In genomic region chr5:118707501-118707900, GRCm38 (mm10) we compare ENCODE assay signal across 11 mouse cellular contexts.
DNase-seq lines count a peak whose midpoint lies in the region; ATAC-seq and TF ChIP-seq lines count a peak whose summit lies in the region.
"Had no signal": no experiment of that assay in that cellular context is flagged by ENCODE, and none has a peak within 500 bp of the region (broad histone marks: within the 10 kb centered on the region; RNA-seq: fewer than 3 reads in every experiment).

No protein-coding gene starts in this region.

- 22% methylated on average over 5 of the region's 5 CpGs for WGBS in forebrain, embryonic 15.5 days
- WGBS in forebrain, postnatal 0 days: 21% methylated on average over 5 of the region's 5 CpGs
- WGBS in kidney, adult 2 months: 52% methylated on average over 5 of the region's 5 CpGs

- H3K27ac ChIP-seq in forebrain, embryonic 15.5 days (replicated peaks): peak overlapping the region; percentile 88
- H3K27ac ChIP-seq in forebrain, postnatal 0 days (ENCODE audit: low read depth, low read length): no peak overlapping the region
- H3K27ac ChIP-seq in kidney, adult 2 months (ENCODE audit: insufficient read depth, low read depth, low read length): no peak overlapping the region
- H3K27ac ChIP-seq: embryonic facial prominence, embryonic 10.5 days; heart, adult 2 months; heart, embryonic 15.5 days had no signal

- no peak for TF ChIP-seq CTCF in forebrain, postnatal 0 days (IDR thresholded peaks at IDR 0.05; ENCODE audit: low read depth)
- no peak for TF ChIP-seq CTCF in kidney, adult 2 months (conservative IDR thresholded peaks at IDR 0.05; ENCODE audit: insufficient read depth, insufficient read length, low read depth, low read length)

- DNase-seq in forebrain, postnatal 0 days: no peak
- peak; percentile 18 for DNase-seq in kidney, adult 2 months
- DNase-seq in kidney, postnatal 36 days: no peak
- DNase-seq in Muller cell, postnatal 12 days (ENCODE audit: inconsistent ontology term): peak; percentile 83
- no peak for DNase-seq in ovary, postnatal 36 days (ENCODE audit: low spot score)
- DNase-seq in cerebellum, adult 18-20 months: no peak

- H3K27me3 ChIP-seq in forebrain, embryonic 15.5 days: no peaks in the 10 kb centered on the region
- no peaks in the 10 kb centered on the region for H3K27me3 ChIP-seq in forebrain, postnatal 0 days (ENCODE audit: insufficient read depth, low read length)
- H3K27me3 ChIP-seq in kidney, adult 2 months (replicated peaks; ENCODE audit: control insufficient read depth, insufficient read depth, low read length): no peaks in the 10 kb centered on the region
- H3K27me3 ChIP-seq: heart, embryonic 15.5 days had no signal

- TF ChIP-seq POLR2A in kidney, adult 2 months (IDR thresholded peaks at IDR 0.05; ENCODE audit: low read depth, low read length): no peak

- no peak for ATAC-seq in forebrain, embryonic 15.5 days (replicated peaks)
- ATAC-seq in forebrain, postnatal 0 days: no peak

- H3K4me1 ChIP-seq in forebrain, embryonic 15.5 days: peaks cover 93% of the 10 kb centered on the region
- H3K4me1 ChIP-seq in forebrain, postnatal 0 days (ENCODE audit: insufficient read depth): peaks cover 26% of the 10 kb centered on the region
- 0 out of 2 replicates have a peak, but pooled peaks cover 4% of the 10 kb centered on the region for H3K4me1 ChIP-seq in kidney, adult 2 months (ENCODE audit: control insufficient read depth, insufficient read depth, low read length)

- no peaks in the 10 kb centered on the region for H3K36me3 ChIP-seq in forebrain, embryonic 15.5 days
- no peaks in the 10 kb centered on the region for H3K36me3 ChIP-seq in forebrain, postnatal 0 days (ENCODE audit: insufficient read depth)
- H3K36me3 ChIP-seq in kidney, adult 2 months (ENCODE audit: control insufficient read depth, insufficient read depth, low read length): no peaks in the 10 kb centered on the region
- H3K36me3 ChIP-seq: embryonic facial prominence, embryonic 10.5 days; heart, embryonic 15.5 days had no signal

- no peaks in the 10 kb centered on the region for H3K9me3 ChIP-seq in forebrain, embryonic 15.5 days
- no peaks in the 10 kb centered on the region for H3K9me3 ChIP-seq in forebrain, postnatal 0 days (ENCODE audit: low read length)
- H3K9me3 ChIP-seq: embryonic facial prominence, embryonic 10.5 days; heart, embryonic 15.5 days had no signal

- no peak overlapping the region for H3K4me2 ChIP-seq in forebrain, embryonic 15.5 days (replicated peaks)
- H3K4me2 ChIP-seq in forebrain, postnatal 0 days (ENCODE audit: low read depth): no peak overlapping the region
- H3K4me2 ChIP-seq: heart, embryonic 11.5 days; heart, embryonic 15.5 days had no signal

- no peak overlapping the region for H3K4me3 ChIP-seq in forebrain, embryonic 15.5 days
- no peak overlapping the region for H3K4me3 ChIP-seq in forebrain, postnatal 0 days (ENCODE audit: low read depth, low read length)
- H3K4me3 ChIP-seq in kidney, adult 2 months (ENCODE audit: insufficient read depth, low read depth, low read length): no peak overlapping the region
- H3K4me3 ChIP-seq: embryonic facial prominence, embryonic 10.5 days; heart, adult 2 months; heart, embryonic 15.5 days had no signal

- H3K9ac ChIP-seq in forebrain, embryonic 15.5 days (replicated peaks): no peak overlapping the region
- no peak overlapping the region for H3K9ac ChIP-seq in forebrain, postnatal 0 days
- H3K9ac ChIP-seq: heart, embryonic 15.5 days had no signal

Comparison
In these comparisons a context has a peak if more than half of its experiments do, and no peak if none do; other contexts are left out.
1. DNase-seq: peak in kidney, adult 2 months (single experiment) and Muller cell, postnatal 12 days (single experiment); none in forebrain, postnatal 0 days (single experiment), kidney, postnatal 36 days (0 of 2), ovary, postnatal 36 days (single experiment) and cerebellum, adult 18-20 months (0 of 2).